Comparison of ENCODE assay signal across 15 mouse cellular contexts in genomic region chr3:65612968-65613367, GRCm38 (mm10). TPM values are rescaled to one million over a fixed set of nuclear protein-coding genes. Genes with fewer than 3 reads are reported as not detected.
A peak's percentile ranks its signal among the peaks of the same experiment; 100 is the strongest.
DNase-seq lines count a peak whose midpoint lies in the region; ATAC-seq and TF ChIP-seq lines count a peak whose summit lies in the region.
"Had no signal": no experiment of that assay in that cellular context is flagged by ENCODE, and none has a peak within 500 bp of the region (broad histone marks: within the 10 kb centered on the region; RNA-seq: fewer than 3 reads in every experiment).

No protein-coding gene starts in this region.

- WGBS in forebrain, postnatal 0 days, result 66% methylated on average over 6 of the region's 6 CpGs
- 66% methylated on average over 6 of the region's 6 CpGs for whole genome bisulfite sequencing in forebrain, embryonic 13.5 days

- H3K9me3 ChIP-seq in forebrain, postnatal 0 days (ENCODE audit: low read length), result no peaks in the 10 kb centered on the region
- no peaks in the 10 kb centered on the region for H3K9me3 ChIP-seq in forebrain, embryonic 13.5 days (replicated peaks)
- H3K9me3 ChIP-seq: heart, embryonic 13.5 days; hindbrain, embryonic 12.5 days; liver, embryonic 13.5 days; midbrain, embryonic 12.5 days had no signal

- 0 out of 2 replicates have a peak, but pooled peaks have one; percentile 28 for ATAC-seq in forebrain, postnatal 0 days
- no peak for ATAC-seq in forebrain, embryonic 13.5 days
- ATAC-seq: Patski had no signal

- no peak for DNase-seq in forebrain, postnatal 0 days
- DNase-seq in left cerebral cortex, adult 2 months (ENCODE audit: extremely low spot score in 1 of 2, low spot score in 2 of 2), result no peak
- no peak for DNase-seq in left cerebral cortex, postnatal 25 days (ENCODE audit: low spot score in 2 of 2)
- DNase-seq in lung, adult 18-20 months, result peak; percentile 27 to 56
- DNase-seq in lung, postnatal 4 days, result peak; percentile 21 to 57
- no peak for DNase-seq in frontal cortex, postnatal 36 days (ENCODE audit: low spot score in 2 of 2)
- no peak for DNase-seq in cerebellum, postnatal 25 days
- DNase-seq: gastrocnemius, postnatal 10 days; kidney, adult 9 months; liver, embryonic 13.5 days had no signal

- intact Hi-C loops in left cerebral cortex, adult 2 months (cut with DNase I), result no loop called here
- intact Hi-C loops in left cerebral cortex, postnatal 25 days (cut with DNase I), result loop anchor here (5.0 kb wide), 1 partner anchor 44 kb away; no protein-coding TSS in a partner anchor

- H3K36me3 ChIP-seq in forebrain, postnatal 0 days (ENCODE audit: insufficient read depth), result no peaks in the 10 kb centered on the region
- H3K36me3 ChIP-seq in forebrain, embryonic 13.5 days (ENCODE audit: poor library complexity, severe bottlenecking), result no peaks in the 10 kb centered on the region
- H3K36me3 ChIP-seq: heart, embryonic 13.5 days; hindbrain, embryonic 12.5 days; liver, embryonic 13.5 days; midbrain, embryonic 12.5 days had no signal

- H3K27ac ChIP-seq in forebrain, postnatal 0 days (ENCODE audit: low read depth, low read length), result peak overlapping the region; percentile 35
- H3K27ac ChIP-seq in forebrain, embryonic 13.5 days, result no peak overlapping the region
- H3K27ac ChIP-seq in left cerebral cortex, adult 2 months, result peak overlapping the region; percentile 38
- H3K27ac ChIP-seq: heart, embryonic 13.5 days; hindbrain, embryonic 12.5 days; liver, embryonic 13.5 days; midbrain, embryonic 12.5 days had no signal

- TF ChIP-seq CTCF in forebrain, postnatal 0 days (IDR thresholded peaks at IDR 0.05; ENCODE audit: low read depth), result no peak
- no peak for TF ChIP-seq CTCF in left cerebral cortex, adult 2 months (IDR thresholded peaks at IDR 0.05)

- no peak overlapping the region for H3K4me2 ChIP-seq in forebrain, postnatal 0 days (ENCODE audit: low read depth)
- H3K4me2 ChIP-seq in forebrain, embryonic 13.5 days, result no peak overlapping the region
- H3K4me2 ChIP-seq: heart, embryonic 13.5 days; hindbrain, embryonic 12.5 days; liver, embryonic 13.5 days; midbrain, embryonic 12.5 days had no signal

- H3K4me1 ChIP-seq in forebrain, postnatal 0 days (ENCODE audit: insufficient read depth), result peaks cover 7% of the 10 kb centered on the region; the same call in 1 of the 2 replicates
- H3K4me1 ChIP-seq in forebrain, embryonic 13.5 days, result 0 out of 2 replicates have a peak, but pooled peaks cover 4% of the 10 kb centered on the region
- H3K4me1 ChIP-seq: liver, embryonic 13.5 days had no signal

- H3K4me3 ChIP-seq in forebrain, postnatal 0 days (ENCODE audit: low read depth, low read length), result no peak overlapping the region
- H3K4me3 ChIP-seq in forebrain, embryonic 13.5 days, result no peak overlapping the region
- H3K4me3 ChIP-seq in left cerebral cortex, adult 2 months, result no peak overlapping the region
- H3K4me3 ChIP-seq: heart, embryonic 13.5 days; hindbrain, embryonic 12.5 days; liver, embryonic 13.5 days; midbrain, embryonic 12.5 days had no signal

- H3K27me3 ChIP-seq in forebrain, postnatal 0 days (ENCODE audit: insufficient read depth, low read length), result no peaks in the 10 kb centered on the region
- H3K27me3 ChIP-seq in forebrain, embryonic 13.5 days, result no peaks in the 10 kb centered on the region
- H3K27me3 ChIP-seq: heart, embryonic 13.5 days; hindbrain, embryonic 12.5 days; liver, embryonic 13.5 days; midbrain, embryonic 12.5 days; Patski had no signal

- H3K9ac ChIP-seq in forebrain, postnatal 0 days, result no peak overlapping the region
- no peak overlapping the region for H3K9ac ChIP-seq in forebrain, embryonic 13.5 days
- H3K9ac ChIP-seq: heart, embryonic 13.5 days; hindbrain, embryonic 12.5 days; liver, embryonic 13.5 days; midbrain, embryonic 12.5 days had no signal

RNA-seq across cellular contexts. Expression of gene Lekr1, which starts 53.1 kb away (rescaled TPM):
- total RNA-seq in forebrain, postnatal 0 days (2014; rRNA removed), result 4.5 and 4.8 TPM in 2 replicates
- 2.9 and 3.8 TPM in 2 replicates for polyA plus RNA-seq in forebrain, postnatal 0 days (2015; fragmentation: Nextera tagmentation; extraction: Ambion mirVana)
- 5.7 and 7.0 TPM in 2 replicates for polyA plus RNA-seq in forebrain, embryonic 13.5 days (2015; fragmentation: Nextera tagmentation; extraction: Ambion mirVana)
- 1 to 10 TPM; 6.4 to 6.5 TPM for total RNA-seq in left cerebral cortex, adult 2 months (2021)
- 1 to 10 TPM; 6.4 to 6.7 TPM for total RNA-seq in left cerebral cortex, postnatal 25 days (2021)

Comparison
In these comparisons a context has a peak if more than half of its experiments do, and no peak if none do; other contexts are left out.
1. DNase-seq: peak in lung, adult 18-20 months (2 of 2) and lung, postnatal 4 days (2 of 2); none in forebrain, postnatal 0 days (single experiment), left cerebral cortex, adult 2 months (0 of 2), left cerebral cortex, postnatal 25 days (0 of 2), frontal cortex, postnatal 36 days (0 of 2) and cerebellum, postnatal 25 days (0 of 2).